Mouse (Mus musculus) stomach, postnatal 0 days (tissue): ENCODE measurements around the gene Rras2.

ENCODE experiments used
- CTCF ChIP-seq: IDR thresholded peaks from 2 replicates; pipeline ENCODE4 v1.5.1; 2016; ENCODE audit warnings: antibody characterized with exemption, low read depth, mild to moderate bottlenecking, moderate library complexity
- EP300 ChIP-seq: optimal IDR thresholded peaks from 2 replicates; pipeline ENCODE3; 2016; ENCODE audit warnings: antibody characterized with exemption

GRCm38 (mm10) chr7:114149135-114149534 is 31.6 kb upstream of the Rras2 start:
- TF ChIP-seq EP300 (no peak), CTCF (no peak)
